Mouse (Mus musculus) lung, embryonic 14.5 days (tissue): ENCODE data around the gene Gm1113. TPM values are rescaled to one million over a fixed set of nuclear protein-coding genes. Genes with fewer than 3 reads are reported as not detected.

ENCODE experiments used
- ATAC-seq: fragments of 200-750 bp; cut with Nextera tagmentation; 2 replicates; pipeline ENCODE4 v1.8.0; 2017; ENCODE audit warnings: mild to moderate bottlenecking, moderate TSS enrichment, moderate library complexity; ENCODE audit not compliant: insufficient read depth
- DNase-seq: peaks from one replicate; pipeline ENCODE4 v3.0.0-alpha.2; 2015
- H3K27ac ChIP-seq: fragments of 300-500 bp; sonication (generic); 2 replicates; pipeline ENCODE4 v1.5.1; 2014; ENCODE audit warnings: low read depth, mild to moderate bottlenecking, moderate library complexity
- H3K27me3 ChIP-seq: fragments of 300-500 bp; sonication (generic); 2 replicates; pipeline ENCODE4 v1.6.1; 2014; ENCODE audit warnings: low read length, control low read depth; ENCODE audit not compliant: insufficient read depth
- H3K36me3 ChIP-seq: fragments of 300-500 bp; sonication (generic); 2 replicates; pipeline ENCODE4 v1.6.1; 2014; ENCODE audit warnings: control low read depth; ENCODE audit not compliant: insufficient read depth
- H3K4me1 ChIP-seq: fragments of 300-500 bp; sonication (generic); 2 replicates; pipeline ENCODE4 v1.6.1; 2014; ENCODE audit warnings: antibody characterized with exemption, control low read depth; ENCODE audit not compliant: insufficient read depth
- H3K4me2 ChIP-seq: fragments of 300-500 bp; sonication (generic); 2 replicates; pipeline ENCODE4 v1.6.1; 2014; ENCODE audit warnings: mild to moderate bottlenecking
- H3K4me3 ChIP-seq: fragments of 300-500 bp; sonication (generic); 2 replicates; pipeline ENCODE4 v1.5.1; 2014; ENCODE audit warnings: low read depth, low read length
- H3K9ac ChIP-seq: fragments of 300-500 bp; sonication (generic); 2 replicates; pipeline ENCODE4 v1.6.1; 2014
- H3K9me3 ChIP-seq: fragments of 300-500 bp; sonication (generic); 2 replicates; pipeline ENCODE4 v1.6.1; 2016; ENCODE audit warnings: low read depth, low read length, control low read depth
- CTCF ChIP-seq: IDR thresholded peaks from 2 replicates; pipeline ENCODE4 v1.5.1; 2016; ENCODE audit warnings: antibody characterized with exemption, low read depth
- WGBS: fragments of 180-500 bp; shearing (Covaris S2); extraction: QIAGEN DNeasy Blood & Tissue Kit; methylation state at CpG from one replicate; pipeline ENCODE4 v1.1.7; 2014; 5-methylcytosine and 5-hydroxymethylcytosine counted together
- polyA plus RNA-seq: library from polyadenylated mRNA; unstranded; fragments of >200 nt; fragmentation: Nextera tagmentation; extraction: Ambion mirVana; gene quantifications from 2 replicates; pipeline ENCODE4 v1.2.1, GENCODE M21; 2014

Gm1113 gene
- polyA plus RNA-seq, 1 experiment from 2014 or later, result not detected

GRCm38 (mm10) chr9:35516182-35516581 lies 1.9 kb downstream of the Gm1113 start:
- no peak for ATAC-seq
- H3K9me3 ChIP-seq, result no peaks in the 10 kb centered on the region
- H3K9ac ChIP-seq, result no peak overlapping the region
- no peaks in the 10 kb centered on the region for H3K4me1 ChIP-seq
- DNase-seq, result no peak
- no peaks in the 10 kb centered on the region for H3K36me3 ChIP-seq
- H3K27me3 ChIP-seq, result no peaks in the 10 kb centered on the region
- no peak overlapping the region for H3K27ac ChIP-seq
- H3K4me2 ChIP-seq, result no peak overlapping the region
- TF ChIP-seq CTCF, result no peak
- H3K4me3 ChIP-seq, result no peak overlapping the region
- WGBS, result 75% methylated on average over 5 of the region's 5 CpGs

DNA sequence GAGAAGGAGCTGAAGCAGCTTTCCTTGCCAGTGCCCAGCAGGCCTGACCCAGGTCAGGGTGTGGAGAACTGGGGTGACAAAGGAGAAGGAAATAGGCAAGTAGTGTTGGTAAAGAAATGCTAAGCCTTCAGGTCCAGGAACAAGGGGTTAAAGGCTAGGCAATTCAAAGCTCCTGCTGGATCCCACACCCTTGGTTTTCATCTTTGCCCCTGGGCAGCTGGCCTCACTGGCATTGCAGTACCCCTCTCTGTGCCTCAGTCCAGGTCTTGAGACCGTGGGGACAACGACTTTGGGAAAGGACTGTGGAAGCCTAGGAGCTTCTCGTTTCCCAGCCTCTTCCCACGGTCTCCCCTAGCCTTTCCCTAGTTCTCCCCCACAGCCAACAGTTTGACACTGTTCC lies 4.2 kb downstream of the Gm1113 start:
- Histone ChIP-seq H3K4me1 (no peaks in the 10 kb centered on the region), H3K27ac (no peak overlapping the region), H3K4me3 (no peak overlapping the region), H3K27me3 (no peaks in the 10 kb centered on the region), H3K9me3 (no peaks in the 10 kb centered on the region), H3K4me2 (no peak overlapping the region), H3K9ac (no peak overlapping the region), H3K36me3 (no peaks in the 10 kb centered on the region)
- ATAC-seq, result no peak
- no peak for TF ChIP-seq CTCF
- no peak for DNase-seq
- WGBS, result 79% methylated on average over 4 of the region's 4 CpGs

GRCm38 (mm10) chr9:35508234-35508633 lies 9.8 kb downstream of the Gm1113 start:
- H3K36me3 ChIP-seq, result no peaks in the 10 kb centered on the region
- no peak for TF ChIP-seq CTCF
- no peaks in the 10 kb centered on the region for H3K9me3 ChIP-seq
- ATAC-seq, result peak; percentile 88
- H3K4me1 ChIP-seq, result no peaks in the 10 kb centered on the region
- no peak overlapping the region for H3K9ac ChIP-seq
- H3K4me2 ChIP-seq, result no peak overlapping the region
- 37% methylated on average over 8 of the region's 8 CpGs for WGBS
- H3K27ac ChIP-seq, result peak overlapping the region; percentile 7; the same call in 1 of the 2 replicates
- DNase-seq, result peak; percentile 73
- no peaks in the 10 kb centered on the region for H3K27me3 ChIP-seq
- H3K4me3 ChIP-seq, result no peak overlapping the region

DNA sequence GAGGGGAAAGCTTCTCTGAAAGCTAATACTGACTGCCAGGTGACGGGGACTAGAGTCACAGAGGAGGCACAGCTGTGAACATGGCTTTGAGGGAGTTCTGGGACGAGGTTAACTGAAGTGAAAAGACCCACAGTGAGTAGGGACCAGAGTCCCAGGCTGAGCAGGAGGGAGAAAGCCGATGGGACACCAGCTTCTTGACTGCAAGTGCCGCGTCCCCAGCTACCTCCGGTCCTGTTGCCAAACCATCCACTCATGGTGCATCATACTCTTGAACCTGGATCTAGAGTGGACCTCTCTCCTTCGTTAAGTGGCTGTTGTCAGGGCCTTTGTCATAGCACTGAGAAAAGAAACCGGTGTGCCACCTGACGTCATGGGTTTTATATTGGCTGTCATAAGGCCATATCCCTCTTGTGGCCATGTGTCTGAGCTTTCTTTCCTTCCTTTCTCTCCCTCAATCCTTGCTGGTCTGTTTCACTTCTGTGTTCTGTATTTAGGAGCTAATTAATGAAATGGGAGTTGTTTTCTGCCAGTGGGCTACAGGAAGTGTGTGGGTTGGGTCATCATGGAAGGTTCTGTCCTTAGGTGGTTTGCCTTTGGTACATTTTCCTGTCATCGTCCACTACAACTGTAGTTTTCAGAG lies 15.6 kb downstream of the Gm1113 start:
- ATAC-seq, result no peak
- no peak for TF ChIP-seq CTCF
- DNase-seq, result no peak
- Histone ChIP-seq H3K36me3 (peaks cover 9% of the 10 kb centered on the region; the same call in 1 of the 2 replicates), H3K9ac (no peak overlapping the region), H3K4me3 (no peak overlapping the region), H3K4me2 (no peak overlapping the region), H3K27ac (no peak overlapping the region), H3K4me1 (no peaks in the 10 kb centered on the region), H3K27me3 (no peaks in the 10 kb centered on the region), H3K9me3 (no peaks in the 10 kb centered on the region)
- WGBS, result 88% methylated on average over 10 of the region's 10 CpGs

- 72% methylated on average over 6 of the region's 6 CpGs for WGBS
- no peak overlapping the region for H3K27ac ChIP-seq
- peaks cover 11% of the 10 kb centered on the region; the same call in 1 of the 2 replicates for H3K36me3 ChIP-seq
- no peak overlapping the region for H3K9ac ChIP-seq
- no peaks in the 10 kb centered on the region for H3K9me3 ChIP-seq
- no peak for TF ChIP-seq CTCF
- no peaks in the 10 kb centered on the region for H3K27me3 ChIP-seq
- no peak overlapping the region for H3K4me2 ChIP-seq
- ATAC-seq (no peak), DNase-seq (peak; percentile 62)
- H3K4me1 ChIP-seq, result no peaks in the 10 kb centered on the region
- H3K4me3 ChIP-seq, result no peak overlapping the region
Observed at GRCm38 (mm10) chr9:35499946-35500345, 18.1 kb downstream of the Gm1113 start.

DNA sequence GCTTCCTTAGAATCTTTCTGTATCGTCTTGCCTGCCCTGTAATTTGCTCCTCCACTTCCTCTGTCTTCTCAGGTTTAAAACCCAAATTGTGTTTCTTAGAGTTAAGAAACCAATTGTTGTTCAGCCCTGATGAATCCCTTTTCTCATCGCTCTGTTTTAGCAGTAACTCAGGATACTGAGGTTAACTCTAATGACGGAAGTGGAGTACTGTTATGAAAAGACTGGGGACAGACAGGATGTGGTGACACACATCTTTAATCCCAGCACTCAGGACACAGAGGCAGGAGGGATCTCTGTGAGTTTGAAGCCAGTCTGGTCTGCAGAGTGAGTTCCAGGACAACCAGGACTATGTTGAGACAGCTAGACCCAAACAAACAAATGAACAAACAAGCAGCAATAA lies 22.6 kb downstream of the Gm1113 start:
- H3K9ac ChIP-seq, result no peak overlapping the region
- H3K27ac ChIP-seq, result no peak overlapping the region
- TF ChIP-seq CTCF, result no peak
- H3K4me2 ChIP-seq, result no peak overlapping the region
- no peak for ATAC-seq
- no peaks in the 10 kb centered on the region for H3K27me3 ChIP-seq
- H3K4me3 ChIP-seq, result no peak overlapping the region
- H3K9me3 ChIP-seq, result no peaks in the 10 kb centered on the region
- peaks cover 15% of the 10 kb centered on the region; the same call in 1 of the 2 replicates for H3K36me3 ChIP-seq
- no peaks in the 10 kb centered on the region for H3K4me1 ChIP-seq
- 75% methylated on average over 3 of the region's 3 CpGs for WGBS
- no peak for DNase-seq

DNA sequence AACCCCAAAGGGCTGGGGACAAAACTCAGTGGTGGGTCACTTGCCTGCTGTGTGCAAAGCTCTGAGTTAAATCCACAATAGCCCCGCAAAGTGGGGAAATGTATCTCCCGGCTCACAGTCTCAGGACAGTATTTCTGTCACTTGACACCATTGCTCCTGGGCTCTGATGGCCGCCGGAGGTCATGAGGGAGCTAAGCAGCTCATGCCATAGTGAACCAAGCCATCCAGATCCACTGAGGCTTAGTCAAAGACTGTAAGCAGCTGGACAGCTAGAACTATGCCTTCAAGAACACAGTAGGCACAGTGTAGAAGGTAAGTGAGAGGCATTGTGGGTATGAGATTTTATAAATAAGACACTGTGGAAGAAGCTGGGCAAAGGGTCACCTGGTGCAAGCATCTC lies 23.1 kb downstream of the Gm1113 start:
- H3K4me3 ChIP-seq, result no peak overlapping the region
- whole genome bisulfite sequencing, result 46% methylated on average over 4 of the region's 4 CpGs
- no peaks in the 10 kb centered on the region for H3K4me1 ChIP-seq
- no peak for ATAC-seq
- H3K27me3 ChIP-seq, result no peaks in the 10 kb centered on the region
- H3K4me2 ChIP-seq, result no peak overlapping the region
- peaks cover 11% of the 10 kb centered on the region; the same call in 1 of the 2 replicates for H3K36me3 ChIP-seq
- no peak for TF ChIP-seq CTCF
- no peak overlapping the region for H3K27ac ChIP-seq
- no peaks in the 10 kb centered on the region for H3K9me3 ChIP-seq
- no peak overlapping the region for H3K9ac ChIP-seq
- DNase-seq, result no peak
